Comparison of ENCODE assay signal across 11 mouse cellular contexts in genomic region chr7:142484780-142485179, GRCm38 (mm10). TPM values are rescaled to one million over a fixed set of nuclear protein-coding genes. Genes with fewer than 3 reads are reported as not detected.
DNase-seq lines count a peak whose midpoint lies in the region; ATAC-seq lines count a peak whose summit lies in the region.
"Had no signal": no experiment of that assay in that cellular context is flagged by ENCODE, and none has a peak within 500 bp of the region (broad histone marks: within the 10 kb centered on the region; RNA-seq: fewer than 3 reads in every experiment).

No protein-coding gene starts in this region.

- H3K4me3 ChIP-seq in intestine, embryonic 15.5 days (replicated peaks) = no peak overlapping the region

- no peak overlapping the region for H3K9ac ChIP-seq in intestine, embryonic 15.5 days

- H3K4me2 ChIP-seq in intestine, embryonic 15.5 days (replicated peaks) = no peak overlapping the region
- H3K4me2 ChIP-seq: liver, embryonic 11.5 days had no signal

- peak overlapping the region; percentile 96 for H3K27ac ChIP-seq in intestine, embryonic 15.5 days

- 71% methylated on average over 12 of the region's 12 CpGs for WGBS in intestine, embryonic 15.5 days

- peaks cover 70% of the 10 kb centered on the region for H3K4me1 ChIP-seq in intestine, embryonic 15.5 days (replicated peaks)

- DNase-seq in urinary bladder, postnatal 14 days (ENCODE audit: low spot score) = peak; percentile 62
- DNase-seq in urinary bladder, postnatal 4 days (ENCODE audit: low spot score in 2 of 2) = no peak
- DNase-seq in heart, adult 9 months (ENCODE audit: low spot score in 2 of 2) = peak; percentile 74 to 79
- DNase-seq in left cerebral cortex, postnatal 10 days (ENCODE audit: extremely low spot score in 1 of 2, low spot score in 2 of 2) = no peak
- no peak for DNase-seq in layer of hippocampus, postnatal 10 days (ENCODE audit: low spot score in 2 of 2)
- DNase-seq: kidney, postnatal 25 days had no signal

- intact Hi-C loops in left cerebral cortex, postnatal 10 days (cut with DNase I) = loop anchor here (5.0 to 10.0 kb wide), 2 partner anchors 90 to 188 kb away; no protein-coding TSS in a partner anchor

- peaks cover 13% of the 10 kb centered on the region; the same call in 1 of the 2 replicates for H3K36me3 ChIP-seq in intestine, embryonic 15.5 days

- no peaks in the 10 kb centered on the region for H3K27me3 ChIP-seq in intestine, embryonic 15.5 days (replicated peaks)

- ATAC-seq in intestine, embryonic 15.5 days = no peak
- ATAC-seq in megakaryocyte, adult 5-6 weeks (ENCODE audit: poor library complexity, severe bottlenecking) = no peak

- H3K9me3 ChIP-seq in intestine, embryonic 15.5 days = no peaks in the 10 kb centered on the region

RNA-seq across cellular contexts. Expression of gene Tnnt3, which starts 13.9 kb away (rescaled TPM):
- 1.4 and 4.3 TPM in 2 replicates for polyA plus RNA-seq in intestine, embryonic 15.5 days (2015; fragmentation: Nextera tagmentation; extraction: Ambion mirVana)
- 1.4 and 1.5 TPM in 2 replicates for total RNA-seq in megakaryocyte, adult 5-6 weeks (2015)
- 3.7 and 3.9 TPM in 2 replicates for total RNA-seq in megakaryocyte, adult 5-6 weeks (2017)
- not detected for total RNA-seq in left cerebral cortex, postnatal 10 days (2021)
- under 1 TPM; 0.82 to 0.96 TPM for total RNA-seq in layer of hippocampus, postnatal 10 days (2021)

RNA-seq across cellular contexts. Expression of gene Lsp1, which starts 24.2 kb away (rescaled TPM):
- polyA plus RNA-seq in intestine, embryonic 15.5 days (2015; fragmentation: Nextera tagmentation; extraction: Ambion mirVana) = 130 and 145 TPM in 2 replicates
- total RNA-seq in megakaryocyte, adult 5-6 weeks (2015) = 1,220 and 1,304 TPM in 2 replicates
- total RNA-seq in megakaryocyte, adult 5-6 weeks (2017) = 1,314 and 1,552 TPM in 2 replicates
- total RNA-seq in left cerebral cortex, postnatal 10 days (2021) = 1 to 10 TPM; 5.2 to 8.1 TPM
- total RNA-seq in layer of hippocampus, postnatal 10 days (2021) = 1 to 10 TPM; 3.6 to 5.0 TPM

RNA-seq across cellular contexts. Expression of gene Tnni2, which starts 43.2 kb away (rescaled TPM):
- polyA plus RNA-seq in intestine, embryonic 15.5 days (2015; fragmentation: Nextera tagmentation; extraction: Ambion mirVana) = 4.8 and 4.9 TPM in 2 replicates
- total RNA-seq in megakaryocyte, adult 5-6 weeks (2015) = 18.8 and 20.9 TPM in 2 replicates
- 25.6 and 27.6 TPM in 2 replicates for total RNA-seq in megakaryocyte, adult 5-6 weeks (2017)
- total RNA-seq in left cerebral cortex, postnatal 10 days (2021) = under 1 TPM in 1 of 2 experiments, not detected in 1; 0.83 TPM
- total RNA-seq in layer of hippocampus, postnatal 10 days (2021) = not detected

RNA-seq across cellular contexts. Expression of gene Mrpl23, which starts 47.7 kb away (rescaled TPM):
- polyA plus RNA-seq in intestine, embryonic 15.5 days (2015; fragmentation: Nextera tagmentation; extraction: Ambion mirVana) = 44.9 and 57.4 TPM in 2 replicates
- total RNA-seq in megakaryocyte, adult 5-6 weeks (2015) = 3.8 and 12.3 TPM in 2 replicates
- total RNA-seq in megakaryocyte, adult 5-6 weeks (2017) = 37.2 and 52.6 TPM in 2 replicates
- 1 to 10 TPM; 4.8 to 7.2 TPM for total RNA-seq in left cerebral cortex, postnatal 10 days (2021)
- 10 to 100 TPM in 1 of 2 experiments, 1 to 10 TPM in 1; 8.4 to 12.9 TPM for total RNA-seq in layer of hippocampus, postnatal 10 days (2021)

RNA-seq across cellular contexts. Expression of gene Syt8, which starts 50.1 kb away (rescaled TPM):
- polyA plus RNA-seq in intestine, embryonic 15.5 days (2015; fragmentation: Nextera tagmentation; extraction: Ambion mirVana) = 5.4 and 5.6 TPM in 2 replicates
- 0.39 TPM in 1 of 2 replicates, not detected in the other for total RNA-seq in megakaryocyte, adult 5-6 weeks (2015)
- total RNA-seq in megakaryocyte, adult 5-6 weeks (2017) = not detected in 2 replicates
- not detected for total RNA-seq in left cerebral cortex, postnatal 10 days (2021)
- not detected for total RNA-seq in layer of hippocampus, postnatal 10 days (2021)
- polyA plus RNA-seq: embryonic facial prominence, embryonic 11.5 days; neural tube, embryonic 11.5 days had no signal

Comparison
In these comparisons a context has a peak if more than half of its experiments do, and no peak if none do; other contexts are left out.
1. DNase-seq: peak in urinary bladder, postnatal 14 days (single experiment) and heart, adult 9 months (2 of 2); none in urinary bladder, postnatal 4 days (0 of 2), left cerebral cortex, postnatal 10 days (0 of 2) and layer of hippocampus, postnatal 10 days (0 of 2).
2. RNA of gene Lsp1, which starts 24.2 kb away (total RNA-seq): 1,220 to 1,552 TPM in megakaryocyte, adult 5-6 weeks; 5.2 to 8.1 TPM in left cerebral cortex, postnatal 10 days and 3.6 to 5.0 TPM in layer of hippocampus, postnatal 10 days; every median in the first group is over 100 times any median in the second.
3. RNA of gene Tnni2, which starts 43.2 kb away (total RNA-seq): 18.8 to 27.6 TPM in megakaryocyte, adult 5-6 weeks; not detected in layer of hippocampus, postnatal 10 days and 0.83 TPM in left cerebral cortex, postnatal 10 days; every median in the first group is over 10 times any median in the second.